Mouse (Mus musculus) small intestine, adult 2 months (tissue): Measurements from ENCODE around the gene Npr2.

Source experiments
- CTCF ChIP-seq: fragments of 200-500 bp; IDR thresholded peaks from 2 replicates; pipeline ENCODE4 v1.5.1; 2012; ENCODE audit warnings: low read depth, mild to moderate bottlenecking, control low read depth, inconsistent platforms, low read length, moderate library complexity, mixed read lengths; ENCODE audit not compliant: insufficient replicate concordance, insufficient read length; ENCODE audit errors: extremely low read depth
- POLR2A ChIP-seq: fragments of 200-500 bp; IDR thresholded peaks from 2 replicates; pipeline ENCODE4 v1.6.1; 2012; ENCODE audit warnings: low read depth, mild to moderate bottlenecking, control low read depth, inconsistent platforms, low read length, moderate library complexity

DNA sequence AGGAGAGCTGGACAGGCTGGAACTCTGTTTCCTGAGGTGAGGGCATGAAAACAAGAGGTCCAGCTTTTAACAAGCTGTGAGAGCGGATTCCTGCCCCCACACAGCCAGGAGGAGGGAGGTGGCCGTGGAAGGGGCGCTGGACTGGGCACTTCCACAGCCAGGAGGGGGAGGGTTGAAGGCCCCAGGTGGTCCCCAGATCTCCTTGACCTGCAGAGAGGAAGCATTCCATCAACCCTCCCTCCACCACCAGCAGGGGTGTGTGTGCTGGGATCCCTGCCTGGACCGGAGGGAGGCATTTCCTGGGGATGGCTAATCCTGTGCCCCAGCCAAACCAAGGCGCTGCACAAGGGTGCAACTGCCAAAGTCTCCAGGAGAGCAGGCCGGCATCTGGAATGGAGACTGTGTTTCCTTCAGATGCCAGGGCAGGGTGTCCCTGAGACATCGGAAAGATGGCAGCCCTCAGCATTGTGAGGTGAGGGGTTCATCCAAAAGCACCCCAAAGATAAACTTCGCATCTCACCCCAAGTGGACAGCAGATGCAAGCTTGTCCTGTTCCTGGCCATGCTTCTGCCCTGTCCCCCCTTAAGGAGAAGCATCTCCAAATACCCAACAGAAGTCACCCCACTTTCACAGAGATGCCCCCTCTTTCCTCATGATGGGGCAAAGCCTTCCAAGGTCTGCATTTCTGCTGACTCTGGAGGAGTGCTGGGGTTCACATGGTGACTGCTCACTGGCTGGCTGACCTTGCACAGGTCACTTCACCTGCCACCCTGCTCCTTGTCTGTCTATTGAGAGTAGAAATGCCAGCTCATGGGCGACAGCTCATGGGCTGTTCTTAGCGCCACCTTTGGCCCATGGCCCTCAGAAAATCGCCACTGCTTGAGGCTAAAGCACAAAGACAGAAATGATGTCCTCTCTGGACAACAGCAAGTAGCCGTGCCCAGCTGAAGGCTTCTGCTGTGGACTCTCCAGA, 47.0 kb upstream of the Npr2 start, which contains the start of gene Msmp:
- no peak for TF ChIP-seq CTCF
- no peak for TF ChIP-seq POLR2A
